Mouse (Mus musculus) heart, adult 9 months (tissue): ENCODE measurements around the gene Ppm1n.

Experiments
- DNase-seq, 2 experiments: peaks; one replicate each; pipeline ENCODE4 v3.0.0; 2022; ENCODE audit warnings: low spot score in 2 of 2

Ppm1n gene

DNA sequence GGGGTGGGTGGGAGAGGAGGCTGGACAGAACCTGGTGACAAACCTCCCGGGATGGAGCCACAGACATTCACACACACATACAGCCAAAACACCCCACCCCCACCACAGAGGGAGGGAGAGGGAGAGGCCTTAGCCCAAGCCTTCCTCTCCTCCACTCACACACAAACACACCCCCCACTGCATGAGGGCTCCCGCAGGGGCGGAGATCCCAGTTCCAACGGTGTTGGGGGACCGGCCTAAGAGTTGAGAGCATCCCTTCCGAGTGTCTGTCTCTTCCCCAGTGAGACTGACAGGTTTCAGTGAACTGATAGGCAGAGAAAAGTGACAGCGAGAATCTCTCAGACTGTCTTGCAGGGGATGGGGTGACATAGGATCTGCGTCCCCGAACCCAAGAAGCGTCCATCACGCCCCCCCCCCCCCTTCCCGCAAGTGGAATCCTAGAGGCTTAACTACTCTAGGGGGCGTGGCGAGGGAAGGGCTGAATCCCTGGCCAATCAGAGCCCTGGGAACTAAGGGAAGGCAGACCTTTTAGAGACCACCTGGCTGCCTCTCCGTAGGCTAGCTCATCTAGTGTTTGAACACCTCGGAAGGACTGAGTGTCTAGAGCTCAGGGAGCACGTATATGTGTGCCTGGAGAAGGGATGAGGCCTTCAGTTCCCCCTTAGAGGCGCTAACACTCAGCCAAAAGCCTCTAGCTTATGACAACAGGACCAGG lies 28.0 kb upstream of the Ppm1n start:
- peak; percentile 82 to 84 for DNase-seq

GRCm38 (mm10) chr7:19306819-19307738 lies 27.2 kb upstream of the Ppm1n start:
- no peak for DNase-seq

GRCm38 (mm10) chr7:19305796-19306765 lies 26.2 kb upstream of the Ppm1n start:
- DNase-seq: no peak

DNA sequence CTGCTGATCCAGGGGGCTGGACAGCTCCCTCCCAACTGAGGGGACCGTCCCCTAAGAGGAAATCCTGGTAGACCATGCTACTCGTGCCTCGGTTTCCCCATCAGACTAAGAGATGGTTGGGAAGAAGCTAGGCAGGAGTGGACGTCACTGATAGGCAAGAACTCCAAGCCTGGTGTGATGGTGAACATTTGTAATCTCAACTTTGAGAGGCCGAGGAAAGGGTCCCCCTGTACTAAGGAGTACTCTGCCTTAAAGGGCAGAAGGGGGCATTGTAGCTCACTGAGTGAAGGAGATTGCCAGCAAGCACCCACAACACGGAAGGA lies 25.5 kb upstream of the Ppm1n start:
- DNase-seq: no peak

DNA sequence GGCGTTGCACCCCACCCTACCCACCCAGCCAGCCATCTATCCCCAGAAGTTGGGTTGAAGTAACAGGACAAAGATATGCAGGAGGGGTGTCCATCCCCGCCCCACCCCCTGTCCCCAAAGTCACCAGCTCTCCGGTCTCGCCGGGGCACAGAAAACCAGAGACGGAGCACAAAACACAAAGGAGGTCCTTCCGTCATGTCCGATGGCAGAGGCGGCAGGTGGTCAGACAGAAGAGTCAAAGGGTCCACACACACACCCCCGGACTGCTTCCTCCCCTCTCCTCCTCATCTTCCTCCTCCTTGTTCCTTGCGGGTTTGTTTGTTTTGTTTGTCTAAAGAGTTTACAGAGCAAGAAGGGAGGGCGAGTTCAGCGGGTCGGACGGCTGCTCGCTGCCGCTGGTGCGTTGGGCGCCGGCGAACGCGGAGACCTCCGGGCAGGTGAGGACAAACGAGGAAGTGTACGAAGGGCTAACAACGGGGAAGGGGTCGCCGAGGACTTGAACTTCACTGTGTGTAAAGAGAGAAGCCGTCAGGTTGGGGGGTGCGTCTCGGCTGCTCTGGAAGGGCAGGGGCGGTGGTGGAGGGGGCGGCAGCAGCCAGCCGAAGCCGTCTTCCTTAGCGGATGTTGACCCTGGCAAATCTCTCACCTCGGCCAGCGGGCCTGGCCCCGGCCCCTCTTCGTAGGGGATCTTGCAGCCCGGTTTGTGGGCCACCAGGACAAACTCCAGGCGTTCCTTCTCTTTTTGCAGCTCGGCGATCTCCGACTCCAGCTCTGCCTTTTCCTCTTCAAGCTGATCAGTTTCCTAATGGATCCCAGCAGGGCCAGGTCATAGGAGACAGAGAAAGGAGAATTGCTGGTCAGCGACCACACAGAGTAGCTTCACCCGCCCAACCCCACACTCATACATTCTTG lies 24.9 kb upstream of the Ppm1n start:
- no peak for DNase-seq

GRCm38 (mm10) chr7:19303770-19304169 lies 23.9 kb upstream of the Ppm1n start:
- DNase-seq: peak in 1 of 2 experiments; percentile 75

DNA sequence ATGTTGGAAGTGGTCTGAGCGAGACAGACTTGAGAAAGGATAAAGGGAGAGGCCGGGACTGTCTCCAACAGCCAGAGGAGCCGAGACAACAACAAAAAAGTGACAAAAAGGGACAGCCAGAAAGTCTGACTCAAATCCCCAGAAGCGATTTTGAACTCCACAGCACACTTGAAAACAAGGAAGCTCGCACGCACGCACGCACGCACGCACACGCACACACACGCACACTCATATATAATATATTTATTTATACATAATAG lies 23.1 kb upstream of the Ppm1n start:
- no peak for DNase-seq

DNA sequence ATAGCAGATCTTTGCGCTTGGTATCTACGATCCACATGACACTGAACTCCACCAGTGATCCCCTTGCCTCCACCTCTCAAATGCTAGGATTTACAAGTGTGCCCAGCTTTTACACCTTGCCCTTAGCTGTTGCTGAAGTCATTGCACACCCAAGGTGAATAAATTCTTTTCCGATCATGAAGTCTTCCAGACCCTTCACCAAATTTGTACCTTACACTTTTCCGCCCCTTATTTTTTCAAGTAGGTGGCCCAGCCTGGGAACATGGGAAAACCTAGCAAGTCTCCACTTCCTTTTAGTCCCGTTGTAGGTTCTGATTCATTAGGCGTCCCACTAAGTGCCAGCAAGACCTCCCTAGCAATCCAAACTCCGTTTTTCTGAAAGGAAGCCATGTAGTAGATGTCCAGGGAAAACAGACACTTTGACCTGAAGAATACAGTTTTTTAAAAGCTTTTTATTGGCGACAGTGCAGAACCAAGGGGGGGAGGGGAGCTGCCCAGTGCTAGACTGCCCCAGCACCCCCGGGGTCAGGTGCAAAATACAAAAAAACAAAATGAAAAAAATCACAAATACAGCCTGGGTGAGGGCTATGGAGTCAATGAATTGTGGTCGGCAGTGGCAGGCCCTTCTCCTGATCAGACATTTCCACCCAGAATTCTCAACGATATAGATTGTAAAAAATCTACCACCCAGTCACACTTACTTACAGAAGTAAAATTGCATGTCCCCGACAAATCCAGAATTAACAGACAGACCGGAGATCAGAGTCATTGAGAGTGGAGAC lies 22.6 kb upstream of the Ppm1n start:
- DNase-seq: no peak

GRCm38 (mm10) chr7:19301461-19302263 lies 21.8 kb upstream of the Ppm1n start:
- DNase-seq: no peak

DNA sequence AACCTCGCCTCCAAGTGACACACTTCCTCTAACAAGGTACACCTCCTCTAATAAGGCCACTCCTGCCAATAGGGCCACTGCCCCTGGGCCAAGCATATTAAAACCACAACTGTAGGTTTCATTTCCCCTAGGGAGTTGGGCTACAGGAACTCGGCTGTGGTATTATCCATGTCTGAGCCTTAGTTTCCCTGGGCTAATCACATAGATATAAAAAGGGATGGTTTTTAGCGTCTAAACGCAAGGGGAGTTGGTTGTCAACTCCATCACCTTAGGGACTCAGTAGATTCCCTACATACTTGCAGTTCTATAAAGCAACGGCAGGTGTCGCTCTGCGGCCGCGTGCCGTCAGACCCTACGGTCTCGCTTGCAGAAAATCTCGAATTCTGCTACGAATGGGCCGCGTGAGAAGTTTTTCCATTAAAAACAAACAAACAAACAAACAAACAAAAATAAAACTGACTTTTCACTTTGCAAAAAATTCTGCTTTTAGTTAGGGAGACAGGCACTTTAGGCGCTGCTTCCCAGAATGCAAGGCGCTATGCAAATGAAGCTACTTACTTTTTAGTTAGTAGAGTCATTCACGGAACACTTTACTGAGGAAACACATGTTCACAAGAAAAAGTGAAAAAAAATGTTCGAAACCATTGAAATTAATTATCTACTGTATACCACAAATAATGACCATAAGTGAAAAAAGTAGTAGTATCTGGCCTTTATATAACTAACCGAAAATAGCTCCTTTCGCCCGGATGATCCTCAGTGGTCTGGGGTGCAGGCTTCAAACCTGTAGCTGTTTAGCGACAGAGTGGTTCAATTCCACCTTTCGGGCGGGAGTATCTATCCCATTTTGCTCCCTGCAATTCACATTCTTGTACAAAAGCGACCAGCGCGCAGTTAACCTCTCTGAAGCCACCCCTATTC lies 20.9 kb upstream of the Ppm1n start:
- peak; percentile 62 to 80 for DNase-seq

DNA sequence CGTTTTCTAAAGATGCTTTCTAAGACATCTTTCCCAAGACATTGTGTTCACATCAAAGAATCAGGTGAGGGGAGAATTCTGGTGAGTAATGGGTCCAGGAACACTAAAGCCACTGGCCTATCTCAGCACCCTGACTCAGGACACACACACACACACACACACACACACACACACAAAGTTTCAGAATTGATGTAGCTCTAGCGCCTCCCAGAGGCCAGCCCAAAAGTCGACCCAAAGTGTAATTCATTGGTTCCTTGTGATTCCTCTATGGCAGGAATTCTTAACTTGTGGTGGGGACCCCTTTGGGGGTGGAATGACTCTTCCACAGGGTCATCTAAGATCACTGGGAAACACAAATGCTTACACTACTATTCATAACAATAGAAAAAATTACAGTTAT lies 19.3 kb upstream of the Ppm1n start:
- no peak for DNase-seq

DNA sequence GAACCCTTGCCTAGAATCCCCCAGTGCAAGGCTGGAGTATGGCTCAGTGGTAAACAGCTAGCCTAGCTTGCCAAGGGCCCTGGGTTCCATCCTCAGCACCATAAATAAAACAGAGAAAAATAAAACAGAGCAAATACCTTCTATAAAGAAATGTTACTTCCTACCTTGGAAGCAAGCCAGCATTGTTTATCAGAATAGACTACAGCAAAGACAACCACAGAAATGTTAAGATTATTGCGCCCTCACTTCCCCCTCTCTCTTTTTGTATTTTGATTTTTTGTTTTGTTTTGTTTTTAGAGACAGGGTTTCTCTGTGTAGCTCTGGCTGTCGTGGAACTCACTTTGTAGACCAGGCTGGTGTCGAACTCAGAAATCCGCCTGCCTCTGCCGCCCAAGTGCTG lies 17.9 kb upstream of the Ppm1n start:
- DNase-seq: no peak

DNA sequence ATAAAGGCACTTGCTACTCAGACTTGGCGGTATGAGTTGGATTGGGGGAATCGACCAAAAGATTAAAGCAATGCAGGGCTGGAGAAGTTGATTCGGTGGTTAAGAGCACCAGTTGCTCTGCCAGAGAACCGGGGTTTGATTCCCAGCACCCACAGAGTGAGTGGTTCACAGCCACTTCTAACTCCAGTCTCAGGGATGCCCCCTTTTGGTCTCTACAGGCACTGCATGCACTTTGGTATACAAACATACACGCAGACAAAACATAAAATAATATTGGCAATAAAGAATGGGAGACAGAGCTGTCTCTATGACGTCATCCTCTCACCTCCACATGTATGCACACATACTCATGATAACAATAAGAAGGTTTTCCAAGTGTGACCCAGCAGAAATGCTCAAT lies 17.2 kb upstream of the Ppm1n start:
- no peak for DNase-seq

GRCm38 (mm10) chr7:19295503-19296185 lies 15.8 kb upstream of the Ppm1n start:
- peak; percentile 94 to 95 for DNase-seq

DNA sequence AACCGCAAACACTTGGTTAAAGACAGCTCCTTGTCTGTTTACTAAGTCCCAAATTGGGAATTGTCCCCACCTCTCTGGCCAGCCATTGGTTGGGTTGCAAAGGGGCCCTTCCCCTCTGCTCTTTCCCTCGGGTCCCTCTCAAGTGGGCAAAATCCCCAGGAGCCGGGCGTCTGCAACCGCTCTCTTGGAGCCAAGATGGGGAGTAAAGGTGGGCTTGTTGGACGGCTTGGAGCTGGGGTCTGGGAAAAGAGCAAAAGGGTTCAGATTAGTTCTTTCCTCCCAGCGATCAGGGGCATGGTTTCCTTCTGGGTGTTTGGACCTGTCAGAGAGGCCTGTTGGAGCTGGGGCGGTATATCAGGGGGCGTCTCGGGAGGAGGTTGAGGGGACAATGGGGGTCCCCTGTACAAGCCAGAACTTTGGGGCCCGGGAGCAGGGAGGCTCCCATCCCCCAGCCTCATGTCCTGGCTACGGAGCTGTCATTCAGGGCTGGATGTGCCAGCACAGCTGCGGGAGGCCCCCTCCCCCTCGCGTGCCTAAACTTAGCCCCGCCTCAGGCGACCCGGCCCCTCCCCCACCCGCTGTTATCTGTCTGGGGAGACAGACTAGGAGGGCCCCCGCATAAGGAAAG lies 11.2 kb upstream of the Ppm1n start:
- peak in 1 of 2 experiments; percentile 63 for DNase-seq

- no peak for DNase-seq
Observed at GRCm38 (mm10) chr7:19284763-19285162, 4.9 kb upstream of the Ppm1n start.

GRCm38 (mm10) chr7:19283406-19283804 lies 3.5 kb upstream of the Ppm1n start:
- no peak for DNase-seq
